Mouse (Mus musculus): ENCODE measurements around the gene Wdtc1. TPM values are rescaled to one million over a fixed set of nuclear protein-coding genes. Genes with fewer than 3 reads are reported as not detected.

The Wdtc1 gene
- polyA plus RNA-seq, 1 experiment from 2014 or later = 12.0 TPM

- Histone ChIP-seq H3K9ac (no peak overlapping the region), H3K27ac (peak overlapping the region; percentile 91), H3K27me3 (0 out of 2 replicates have a peak, but pooled peaks cover 3% of the 10 kb centered on the region), H3K36me3 (peaks cover 21% of the 10 kb centered on the region), H3K4me3 (replicated peaks) (no peak overlapping the region), H3K9me3 (replicated peaks) (no peaks in the 10 kb centered on the region), H3K4me1 (peaks cover 29% of the 10 kb centered on the region), H3K4me2 (no peak overlapping the region; the same call in 1 of the 2 replicates)
- 75% methylated on average over 4 of the region's 4 CpGs for WGBS
- ATAC-seq (replicated peaks; ENCODE audit: low FRiP score) = no peak; the same call in 1 of the 2 replicates
Measured at GRCm38 (mm10) chr4:133292405-133292804, 60.9 kb downstream of the Wdtc1 start.

- H3K27me3 ChIP-seq = 0 out of 2 replicates have a peak, but pooled peaks cover 3% of the 10 kb centered on the region
- H3K9me3 ChIP-seq (replicated peaks) = no peaks in the 10 kb centered on the region
- H3K27ac ChIP-seq = no peak overlapping the region
- peaks cover 27% of the 10 kb centered on the region for H3K4me1 ChIP-seq
- peaks cover 21% of the 10 kb centered on the region for H3K36me3 ChIP-seq
- no peak overlapping the region for H3K9ac ChIP-seq
- no peak for ATAC-seq (replicated peaks; ENCODE audit: low FRiP score)
- WGBS = 98% methylated on average over 1 of the region's 1 CpGs
- no peak overlapping the region for H3K4me2 ChIP-seq
- no peak overlapping the region for H3K4me3 ChIP-seq (replicated peaks)
Measured at GRCm38 (mm10) chr4:133291255-133291654, 62.0 kb downstream of the Wdtc1 start.

- ATAC-seq (replicated peaks; ENCODE audit: low FRiP score) = no peak
- Histone ChIP-seq H3K36me3 (no peaks in the 10 kb centered on the region; the same call in 1 of the 2 replicates), H3K4me3 (replicated peaks) (no peak overlapping the region), H3K4me1 (peaks cover 20% of the 10 kb centered on the region), H3K9ac (no peak overlapping the region), H3K27ac (no peak overlapping the region), H3K27me3 (no peaks in the 10 kb centered on the region), H3K9me3 (replicated peaks) (no peaks in the 10 kb centered on the region), H3K4me2 (no peak overlapping the region)
- WGBS = 80% methylated on average over 4 of the region's 4 CpGs
Measured at GRCm38 (mm10) chr4:133286476-133287077, 66.7 kb downstream of the Wdtc1 start.

- Histone ChIP-seq H3K4me1 (peaks cover 21% of the 10 kb centered on the region), H3K9ac (no peak overlapping the region), H3K4me2 (no peak overlapping the region), H3K27ac (no peak overlapping the region), H3K4me3 (replicated peaks) (no peak overlapping the region), H3K36me3 (no peaks in the 10 kb centered on the region), H3K27me3 (no peaks in the 10 kb centered on the region), H3K9me3 (replicated peaks) (no peaks in the 10 kb centered on the region)
- ATAC-seq (replicated peaks; ENCODE audit: low FRiP score) = no peak
- 81% methylated on average over 5 of the region's 5 CpGs for WGBS
Measured at GRCm38 (mm10) chr4:133285950-133286349, 67.3 kb downstream of the Wdtc1 start.

GRCm38 (mm10) chr4:133285299-133285698 lies 68.0 kb downstream of the Wdtc1 start:
- H3K9me3 ChIP-seq (replicated peaks) = no peaks in the 10 kb centered on the region
- H3K4me2 ChIP-seq = no peak overlapping the region
- H3K4me3 ChIP-seq (replicated peaks) = no peak overlapping the region
- H3K4me1 ChIP-seq = peaks cover 21% of the 10 kb centered on the region
- H3K27me3 ChIP-seq = no peaks in the 10 kb centered on the region
- no peaks in the 10 kb centered on the region for H3K36me3 ChIP-seq
- no peak overlapping the region for H3K27ac ChIP-seq
- WGBS = 79% methylated on average over 3 of the region's 3 CpGs
- no peak for ATAC-seq (replicated peaks; ENCODE audit: low FRiP score)
- no peak overlapping the region for H3K9ac ChIP-seq

- Histone ChIP-seq H3K36me3 (no peaks in the 10 kb centered on the region), H3K4me1 (peaks cover 27% of the 10 kb centered on the region), H3K27ac (peak overlapping the region; percentile 62), H3K9me3 (replicated peaks) (no peaks in the 10 kb centered on the region), H3K4me3 (replicated peaks) (no peak overlapping the region), H3K4me2 (no peak overlapping the region), H3K27me3 (no peaks in the 10 kb centered on the region), H3K9ac (no peak overlapping the region)
- WGBS = 18% methylated on average over 4 of the region's 4 CpGs
- no peak for ATAC-seq (replicated peaks; ENCODE audit: low FRiP score)
Measured at GRCm38 (mm10) chr4:133282656-133283055, 70.6 kb downstream of the Wdtc1 start.

GRCm38 (mm10) chr4:133281951-133282481 lies 71.3 kb downstream of the Wdtc1 start:
- no peaks in the 10 kb centered on the region for H3K36me3 ChIP-seq
- H3K4me3 ChIP-seq (replicated peaks) = no peak overlapping the region
- peak overlapping the region; percentile 27; the same call in 1 of the 2 replicates for H3K4me2 ChIP-seq
- H3K9me3 ChIP-seq (replicated peaks) = no peaks in the 10 kb centered on the region
- 0 out of 2 replicates have a peak, but pooled peaks have one; percentile 10 for ATAC-seq (replicated peaks; ENCODE audit: low FRiP score)
- H3K9ac ChIP-seq = no peak overlapping the region
- H3K27me3 ChIP-seq = no peaks in the 10 kb centered on the region
- H3K4me1 ChIP-seq = peaks cover 27% of the 10 kb centered on the region
- H3K27ac ChIP-seq = peak overlapping the region; percentile 62
- 19% methylated on average over 5 of the region's 5 CpGs for WGBS

GRCm38 (mm10) chr4:133281513-133281912 lies 71.8 kb downstream of the Wdtc1 start:
- Histone ChIP-seq H3K9me3 (replicated peaks) (no peaks in the 10 kb centered on the region), H3K36me3 (no peaks in the 10 kb centered on the region), H3K4me3 (replicated peaks) (no peak overlapping the region), H3K27ac (peak overlapping the region; percentile 62), H3K9ac (no peak overlapping the region), H3K27me3 (no peaks in the 10 kb centered on the region), H3K4me1 (peaks cover 31% of the 10 kb centered on the region), H3K4me2 (no peak overlapping the region)
- WGBS = 32% methylated on average over 7 of the region's 7 CpGs
- ATAC-seq (replicated peaks; ENCODE audit: low FRiP score) = no peak

- Histone ChIP-seq H3K27ac (peak overlapping the region; percentile 94), H3K9ac (no peak overlapping the region), H3K4me2 (peak overlapping the region; percentile 77), H3K4me3 (replicated peaks) (peak overlapping the region; percentile 88), H3K4me1 (peaks cover 38% of the 10 kb centered on the region), H3K9me3 (replicated peaks) (no peaks in the 10 kb centered on the region), H3K27me3 (no peaks in the 10 kb centered on the region), H3K36me3 (peaks cover 12% of the 10 kb centered on the region; the same call in 1 of the 2 replicates)
- ATAC-seq (replicated peaks; ENCODE audit: low FRiP score) = no peak
- WGBS = 86% methylated on average over 3 of the region's 3 CpGs
Measured at GRCm38 (mm10) chr4:133278482-133278881, 74.8 kb downstream of the Wdtc1 start.

GRCm38 (mm10) chr4:133278067-133278466 lies 75.2 kb downstream of the Wdtc1 start:
- Histone ChIP-seq H3K27ac (peak overlapping the region; percentile 94), H3K4me3 (replicated peaks) (peak overlapping the region; percentile 88), H3K36me3 (peaks cover 12% of the 10 kb centered on the region; the same call in 1 of the 2 replicates), H3K9me3 (replicated peaks) (no peaks in the 10 kb centered on the region), H3K4me1 (peaks cover 38% of the 10 kb centered on the region), H3K4me2 (peak overlapping the region; percentile 77), H3K27me3 (no peaks in the 10 kb centered on the region), H3K9ac (peak overlapping the region; percentile 75)
- WGBS = 26% methylated on average over 6 of the region's 6 CpGs
- ATAC-seq (replicated peaks; ENCODE audit: low FRiP score) = no peak

GRCm38 (mm10) chr4:133277104-133278026 lies 75.9 kb downstream of the Wdtc1 start, which contains the start of gene Tmem222:
Gene Tmem222, minus strand, starts transcription at chr4:133277792.
- peaks cover 12% of the 10 kb centered on the region; the same call in 1 of the 2 replicates for H3K36me3 ChIP-seq
- peak within 1 kb of the TSS; percentile 88 for H3K4me3 ChIP-seq (replicated peaks)
- peak; percentile 92 for ATAC-seq (replicated peaks; ENCODE audit: low FRiP score)
- peaks cover 31% of the 10 kb centered on the region for H3K4me1 ChIP-seq
- H3K9ac ChIP-seq = peak within 1 kb of the TSS; percentile 75
- H3K27me3 ChIP-seq = no peaks in the 10 kb centered on the region
- WGBS = under 1% methylated on average over 73 of the region's 73 CpGs
- H3K27ac ChIP-seq = peak within 1 kb of the TSS; percentile 94
- H3K4me2 ChIP-seq = peak within 1 kb of the TSS; percentile 77
- H3K9me3 ChIP-seq (replicated peaks) = no peaks in the 10 kb centered on the region

- H3K4me1 ChIP-seq = peaks cover 8% of the 10 kb centered on the region
- no peak overlapping the region for H3K9ac ChIP-seq
- H3K36me3 ChIP-seq = peaks cover 63% of the 10 kb centered on the region
- no peaks in the 10 kb centered on the region for H3K9me3 ChIP-seq (replicated peaks)
- H3K27me3 ChIP-seq = no peaks in the 10 kb centered on the region
- H3K4me3 ChIP-seq (replicated peaks) = no peak overlapping the region
- no peak overlapping the region for H3K4me2 ChIP-seq
- WGBS = 92% methylated on average over 9 of the region's 9 CpGs
- no peak overlapping the region for H3K27ac ChIP-seq
- ATAC-seq (replicated peaks; ENCODE audit: low FRiP score) = no peak
Measured at GRCm38 (mm10) chr4:133270929-133271328, 82.4 kb downstream of the Wdtc1 start.

All from kidney, embryonic 15.5 days (tissue).